Mouse (Mus musculus) limb, embryonic 12.5 days (tissue): Measurements from ENCODE around the gene Gm17606. TPM values are rescaled to one million over a fixed set of nuclear protein-coding genes. Genes with fewer than 3 reads are reported as not detected.

Source experiments
- ATAC-seq: fragments of 200-750 bp; cut with Nextera tagmentation; 2 replicates; pipeline ENCODE4 v1.8.0; 2017; ENCODE audit warnings: low read depth, moderate TSS enrichment; ENCODE audit not compliant: insufficient number of reproducible peaks, insufficient read depth, low FRiP score, low TSS enrichment
- H3K27ac ChIP-seq: fragments of 300-500 bp; sonication (generic); 2 replicates; pipeline ENCODE4 v1.5.1; 2016; ENCODE audit warnings: mild to moderate bottlenecking, moderate library complexity
- H3K27me3 ChIP-seq: fragments of 300-500 bp; sonication (generic); 2 replicates; pipeline ENCODE4 v1.6.1; 2016; ENCODE audit warnings: mild to moderate bottlenecking, moderate library complexity
- H3K36me3 ChIP-seq: fragments of 300-500 bp; sonication (generic); 2 replicates; pipeline ENCODE4 v1.6.1; 2016; ENCODE audit warnings: mild to moderate bottlenecking, moderate library complexity
- H3K4me1 ChIP-seq: fragments of 300-500 bp; sonication (generic); replicated peaks from 2 replicates; pipeline ENCODE4 v1.6.1; 2016
- H3K4me2 ChIP-seq: fragments of 300-500 bp; sonication (generic); 2 replicates; pipeline ENCODE4 v1.6.1; 2016; ENCODE audit warnings: mild to moderate bottlenecking, moderate library complexity
- H3K4me3 ChIP-seq: fragments of 300-500 bp; sonication (generic); replicated peaks from 2 replicates; pipeline ENCODE4 v1.5.1; 2016; ENCODE audit warnings: mild to moderate bottlenecking
- H3K9ac ChIP-seq: fragments of 300-500 bp; sonication (generic); replicated peaks from 2 replicates; pipeline ENCODE4 v1.6.1; 2016; ENCODE audit warnings: mild to moderate bottlenecking, moderate library complexity
- H3K9me3 ChIP-seq: fragments of 300-500 bp; sonication (generic); 2 replicates; pipeline ENCODE4 v1.6.1; 2016; ENCODE audit warnings: mild to moderate bottlenecking, moderate library complexity
- WGBS: fragments of 180-500 bp; shearing (Covaris S2); methylation state at CpG from one replicate; pipeline ENCODE4 v1.1.7; 2016; 5-methylcytosine and 5-hydroxymethylcytosine counted together
- polyA plus RNA-seq: library from polyadenylated mRNA; unstranded; fragments of >200 nt; fragmentation: Nextera tagmentation; extraction: Ambion mirVana; gene quantifications from 2 replicates; pipeline ENCODE4 v1.2.1, GENCODE M21; 2016

Gm17606 gene
- polyA plus RNA-seq, 1 experiment from 2014 or later = not detected

DNA sequence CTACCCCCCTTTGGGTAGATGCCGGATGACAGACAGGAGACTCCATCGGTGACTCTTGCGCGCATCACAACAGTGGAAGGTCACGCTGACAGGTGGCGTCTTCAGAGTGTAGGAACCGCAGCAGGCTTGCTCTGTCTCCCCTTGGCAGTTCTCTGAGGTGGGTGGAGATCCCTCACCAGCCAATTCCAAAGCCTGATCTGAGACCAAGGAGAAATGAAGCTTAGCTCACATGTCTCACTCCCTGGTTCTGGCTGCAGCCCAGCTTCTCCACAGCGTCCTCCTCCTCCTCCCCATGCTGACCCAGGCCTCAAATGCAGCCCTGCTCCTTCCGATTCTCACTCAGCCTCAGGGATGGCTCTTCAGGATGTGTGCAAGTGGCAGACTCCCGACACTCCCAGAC lies 15.8 kb upstream of the Gm17606 start:
- ATAC-seq = no peak
- Histone ChIP-seq H3K36me3 (peaks cover 4% of the 10 kb centered on the region; the same call in 1 of the 2 replicates), H3K4me3 (no peak overlapping the region), H3K9ac (no peak overlapping the region), H3K4me2 (no peak overlapping the region), H3K4me1 (no peaks in the 10 kb centered on the region), H3K27me3 (0 out of 2 replicates have a peak, but pooled peaks cover 6% of the 10 kb centered on the region), H3K9me3 (no peaks in the 10 kb centered on the region), H3K27ac (no peak overlapping the region)
- 79% methylated on average over 10 of the region's 10 CpGs for WGBS

DNA sequence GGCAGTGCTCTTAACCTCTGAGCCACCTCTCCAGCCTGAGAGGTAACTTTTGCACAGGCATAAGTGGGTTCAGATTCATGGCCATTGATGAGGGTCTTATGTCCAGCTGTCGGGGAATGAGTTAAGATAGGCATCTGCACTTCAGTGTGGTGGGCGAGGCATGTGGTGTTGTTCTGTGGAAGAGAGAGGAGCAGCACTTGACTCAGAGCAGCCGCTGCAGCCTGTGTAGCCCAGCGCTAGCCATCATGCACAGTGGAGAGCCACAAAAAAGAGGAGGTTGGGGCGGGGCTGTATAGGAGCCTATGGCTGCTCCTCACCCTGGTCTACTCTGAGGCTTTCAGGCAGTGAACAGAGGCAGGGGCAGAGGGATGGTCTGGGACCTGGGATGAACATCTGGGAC lies 12.6 kb upstream of the Gm17606 start:
- Histone ChIP-seq H3K36me3 (peaks cover 34% of the 10 kb centered on the region), H3K9ac (no peak overlapping the region), H3K27ac (no peak overlapping the region), H3K4me2 (no peak overlapping the region), H3K4me1 (no peaks in the 10 kb centered on the region), H3K9me3 (no peaks in the 10 kb centered on the region), H3K4me3 (no peak overlapping the region), H3K27me3 (0 out of 2 replicates have a peak, but pooled peaks cover 6% of the 10 kb centered on the region)
- 76% methylated on average over 5 of the region's 5 CpGs for WGBS
- no peak for ATAC-seq

DNA sequence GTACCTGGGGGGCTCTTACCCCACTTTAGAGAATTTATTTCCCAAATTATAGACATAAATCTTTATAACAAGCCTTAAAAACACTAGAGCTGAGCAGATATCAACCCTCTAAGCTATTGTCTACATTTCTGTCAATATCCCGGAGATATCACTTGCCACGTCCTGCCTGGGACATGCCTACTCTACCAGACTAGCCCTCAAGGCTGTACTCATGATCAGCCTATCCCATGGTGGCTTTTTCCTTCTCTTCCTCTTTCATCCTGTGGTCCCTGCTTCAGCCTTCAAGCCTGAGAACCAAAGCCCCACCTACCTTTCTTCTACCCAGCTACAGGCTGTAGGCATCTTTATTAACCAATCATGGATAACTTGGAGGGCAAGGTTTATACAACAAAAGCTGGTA lies 11.0 kb upstream of the Gm17606 start:
- H3K36me3 ChIP-seq = peaks cover 51% of the 10 kb centered on the region
- no peak for ATAC-seq
- WGBS = 90% methylated on average over 2 of the region's 2 CpGs

DNA sequence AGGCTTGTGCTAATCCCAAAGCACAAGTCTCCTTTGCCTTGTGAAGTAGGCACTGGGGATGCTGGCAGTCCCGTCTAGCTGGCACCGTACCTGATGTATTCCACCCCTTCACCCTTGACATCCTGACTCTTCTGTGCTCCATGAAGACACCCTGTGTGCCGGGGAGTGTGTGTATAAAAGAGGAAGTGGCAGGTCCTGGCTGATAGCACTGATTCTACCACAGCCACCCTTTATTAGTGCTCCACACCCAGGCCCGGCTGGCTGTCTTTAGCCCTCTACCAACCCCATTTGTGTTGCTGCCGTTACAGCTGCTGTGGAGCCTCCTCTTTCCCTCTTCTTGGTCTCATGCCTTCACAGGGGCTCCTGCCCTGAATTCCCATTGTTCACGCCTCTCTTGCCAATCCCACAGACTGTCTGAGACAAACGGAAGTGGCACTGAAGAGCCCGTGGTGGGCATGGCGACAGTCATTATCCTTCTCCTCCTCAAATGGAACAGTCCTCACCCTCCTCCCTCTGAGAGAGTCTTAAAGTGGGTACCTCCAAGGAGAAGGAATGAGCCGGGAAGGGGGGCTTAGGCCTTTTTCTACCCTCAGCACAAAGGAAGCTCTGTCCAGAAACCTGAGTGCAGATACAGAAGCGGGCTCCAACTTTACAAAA lies 10.0 kb upstream of the Gm17606 start:
- ATAC-seq = no peak
- Histone ChIP-seq H3K4me1 (no peaks in the 10 kb centered on the region), H3K9ac (no peak overlapping the region), H3K27me3 (0 out of 2 replicates have a peak, but pooled peaks cover under 1% of the 10 kb centered on the region), H3K27ac (peak overlapping the region; percentile 77), H3K9me3 (no peaks in the 10 kb centered on the region), H3K4me2 (no peak overlapping the region), H3K4me3 (no peak overlapping the region), H3K36me3 (peaks cover 58% of the 10 kb centered on the region)
- WGBS = 82% methylated on average over 11 of the region's 11 CpGs

More for the DNA sequence above, 11.0 kb upstream of the Gm17606 start:
- H3K4me3 ChIP-seq = no peak overlapping the region
- 0 out of 2 replicates have a peak, but pooled peaks cover 6% of the 10 kb centered on the region for H3K27me3 ChIP-seq
- no peaks in the 10 kb centered on the region for H3K4me1 ChIP-seq
- no peak overlapping the region for H3K27ac ChIP-seq
- no peak overlapping the region for H3K4me2 ChIP-seq
- H3K9ac ChIP-seq = no peak overlapping the region
- no peaks in the 10 kb centered on the region for H3K9me3 ChIP-seq

DNA sequence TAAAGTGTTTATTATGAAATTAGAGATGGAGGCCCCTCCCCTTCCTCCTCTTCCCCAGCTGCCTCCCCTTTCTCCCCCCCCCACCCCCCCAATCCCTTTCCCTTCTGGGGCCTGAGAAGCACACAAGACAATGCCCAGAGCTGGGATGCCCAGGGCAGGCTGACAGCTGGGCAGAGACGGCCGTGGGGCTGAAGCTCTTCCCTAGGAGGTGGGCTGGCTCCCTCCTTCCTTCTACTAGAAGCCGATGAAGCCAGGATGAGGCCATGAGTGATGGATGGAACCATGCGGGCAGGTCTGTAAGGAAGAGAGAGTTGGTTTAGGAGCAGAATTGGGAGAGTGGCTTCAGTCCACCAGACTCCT lies 9.5 kb upstream of the Gm17606 start:
- WGBS = 76% methylated on average over 3 of the region's 4 CpGs
- peak overlapping the region; percentile 69 for H3K27ac ChIP-seq
- no peak overlapping the region for H3K4me3 ChIP-seq
- no peak for ATAC-seq
- H3K36me3 ChIP-seq = peaks cover 63% of the 10 kb centered on the region
- H3K4me2 ChIP-seq = no peak overlapping the region
- no peaks in the 10 kb centered on the region for H3K27me3 ChIP-seq
- H3K4me1 ChIP-seq = no peaks in the 10 kb centered on the region
- no peak overlapping the region for H3K9ac ChIP-seq
- no peaks in the 10 kb centered on the region for H3K9me3 ChIP-seq

DNA sequence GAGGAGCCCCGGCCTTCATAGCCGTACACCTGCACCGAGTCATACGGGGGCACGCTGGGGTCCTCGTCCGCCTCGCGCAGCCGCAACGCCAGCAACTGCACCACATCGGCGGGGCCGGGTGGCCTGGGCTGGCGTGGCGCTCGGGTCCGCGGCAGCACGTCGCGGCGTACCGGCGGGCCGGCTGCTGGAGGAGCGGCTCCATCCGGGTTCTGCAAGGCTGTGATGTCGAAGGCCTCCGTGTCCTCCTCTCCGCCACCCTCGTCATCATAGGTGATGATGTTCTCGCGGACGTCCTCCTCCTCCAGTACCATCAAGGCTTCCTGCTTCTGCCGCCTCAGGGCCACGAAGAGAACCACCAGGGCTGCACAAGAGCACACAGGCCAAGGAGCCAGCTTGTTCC lies 8.5 kb upstream of the Gm17606 start:
- WGBS = 91% methylated on average over 37 of the region's 37 CpGs
- Histone ChIP-seq H3K4me2 (no peak overlapping the region), H3K9me3 (no peaks in the 10 kb centered on the region), H3K27ac (no peak overlapping the region), H3K4me3 (no peak overlapping the region), H3K27me3 (no peaks in the 10 kb centered on the region), H3K9ac (no peak overlapping the region), H3K4me1 (no peaks in the 10 kb centered on the region), H3K36me3 (peaks cover 73% of the 10 kb centered on the region)
- ATAC-seq = no peak

DNA sequence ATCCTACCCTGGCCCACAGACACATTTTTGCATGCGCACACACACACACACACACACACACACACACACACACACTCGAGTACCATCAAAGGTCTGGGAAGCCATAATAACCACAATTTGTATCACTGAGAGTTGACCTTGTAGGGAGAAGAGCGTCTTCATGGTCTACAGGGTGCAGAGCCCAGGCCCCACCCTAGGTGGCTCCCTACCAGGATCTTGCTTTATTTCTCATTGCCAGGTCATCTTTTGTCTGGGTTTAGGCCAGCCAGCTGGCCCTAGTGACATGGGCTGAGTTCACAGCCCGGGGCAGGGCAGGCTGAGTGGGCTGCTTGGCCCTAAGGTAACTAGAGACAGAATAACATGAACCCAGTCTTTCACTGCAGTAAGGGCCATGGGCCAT lies 6.6 kb upstream of the Gm17606 start:
- no peak overlapping the region for H3K27ac ChIP-seq
- WGBS = 87% methylated on average over 4 of the region's 4 CpGs
- H3K36me3 ChIP-seq = peaks cover 92% of the 10 kb centered on the region
- H3K4me2 ChIP-seq = no peak overlapping the region
- no peaks in the 10 kb centered on the region for H3K27me3 ChIP-seq
- no peak overlapping the region for H3K9ac ChIP-seq
- ATAC-seq = no peak
- H3K9me3 ChIP-seq = no peaks in the 10 kb centered on the region
- no peak overlapping the region for H3K4me3 ChIP-seq
- peaks cover 3% of the 10 kb centered on the region for H3K4me1 ChIP-seq

DNA sequence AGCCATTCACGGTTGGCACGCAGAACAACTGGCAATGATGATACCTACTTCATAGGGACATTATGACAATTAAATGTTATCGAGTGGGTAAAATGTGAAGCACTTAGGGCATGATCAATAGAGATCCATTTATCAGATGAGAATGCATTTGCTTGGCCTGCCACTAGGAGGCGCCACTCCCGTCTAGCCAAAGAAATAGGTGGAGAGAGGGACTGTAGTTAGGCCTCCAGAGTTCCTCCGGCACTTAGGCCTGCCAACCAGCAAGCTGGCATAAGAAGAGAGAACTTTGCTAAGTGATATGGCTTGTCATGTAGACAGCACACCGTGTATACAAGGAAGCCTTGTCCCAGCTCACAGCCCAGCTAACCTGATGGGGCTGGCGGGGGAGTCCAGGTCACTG lies 3.8 kb upstream of the Gm17606 start:
- Histone ChIP-seq H3K27me3 (no peaks in the 10 kb centered on the region), H3K4me3 (no peak overlapping the region), H3K36me3 (peaks cover 72% of the 10 kb centered on the region), H3K4me1 (peaks cover 18% of the 10 kb centered on the region), H3K9ac (no peak overlapping the region), H3K9me3 (no peaks in the 10 kb centered on the region), H3K27ac (no peak overlapping the region), H3K4me2 (no peak overlapping the region)
- ATAC-seq = no peak
- 55% methylated on average over 8 of the region's 8 CpGs for WGBS

DNA sequence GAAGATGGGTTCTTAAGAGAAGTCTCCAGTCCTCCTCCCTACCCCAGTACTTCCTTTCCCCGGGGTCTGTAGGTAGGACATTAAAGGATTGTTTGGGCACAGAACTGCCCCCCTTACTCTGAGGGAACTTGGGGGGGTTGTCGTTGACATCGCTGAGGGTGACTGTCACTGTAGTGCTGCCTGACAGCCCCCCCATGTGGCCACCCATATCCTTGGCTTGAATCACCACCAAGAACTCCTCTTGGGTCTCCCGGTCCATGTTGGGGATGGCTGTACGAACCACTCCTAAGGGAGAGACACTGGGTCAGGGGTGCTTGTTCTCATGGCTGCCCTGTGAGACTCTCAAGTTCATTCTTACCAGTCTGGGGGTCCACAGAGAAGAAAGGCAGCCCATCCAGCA lies 2.5 kb upstream of the Gm17606 start:
- 0 out of 2 replicates have a peak overlapping the region, but pooled peaks have one; percentile 12 for H3K9ac ChIP-seq

DNA sequence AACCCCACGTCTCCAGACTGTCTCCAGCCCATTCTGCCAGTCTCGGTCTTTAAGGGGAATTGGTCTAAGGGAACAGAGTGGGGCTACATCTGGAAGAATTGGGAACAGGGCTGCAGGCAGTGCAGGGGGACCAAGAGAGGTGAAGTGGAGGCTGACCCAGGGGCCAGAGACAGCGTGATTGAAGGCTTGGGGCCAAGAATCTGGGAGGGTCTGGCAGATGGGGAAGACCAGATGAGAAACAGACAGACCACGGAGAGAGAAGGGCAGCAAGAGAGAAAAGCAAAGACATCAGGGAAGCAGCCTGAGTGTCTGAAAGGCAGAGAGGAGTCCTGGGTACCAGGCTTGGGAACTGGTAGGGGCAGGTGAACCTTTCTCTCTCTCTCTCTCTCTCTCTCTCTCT lies 631 bp upstream of the Gm17606 start:
- Histone ChIP-seq H3K4me2 (peak overlapping the region; percentile 95), H3K9ac (peak overlapping the region; percentile 90), H3K4me3 (peak overlapping the region; percentile 81), H3K4me1 (peaks cover 18% of the 10 kb centered on the region), H3K27me3 (no peaks in the 10 kb centered on the region), H3K9me3 (no peaks in the 10 kb centered on the region), H3K27ac (0 out of 2 replicates have a peak overlapping the region, but pooled peaks have one; percentile 29), H3K36me3 (peaks cover 71% of the 10 kb centered on the region)
- ATAC-seq = no peak
- WGBS = 4% methylated on average over 4 of the region's 4 CpGs

More for the DNA sequence above, 2.5 kb upstream of the Gm17606 start:
- WGBS = 86% methylated on average over 5 of the region's 5 CpGs
- no peak overlapping the region for H3K4me2 ChIP-seq
- no peak for ATAC-seq
- H3K27me3 ChIP-seq = no peaks in the 10 kb centered on the region
- peaks cover 71% of the 10 kb centered on the region for H3K36me3 ChIP-seq
- H3K4me1 ChIP-seq = peaks cover 18% of the 10 kb centered on the region
- no peak overlapping the region for H3K27ac ChIP-seq
- H3K9me3 ChIP-seq = no peaks in the 10 kb centered on the region
- H3K4me3 ChIP-seq = 0 out of 2 replicates have a peak overlapping the region, but pooled peaks have one; percentile 4

DNA sequence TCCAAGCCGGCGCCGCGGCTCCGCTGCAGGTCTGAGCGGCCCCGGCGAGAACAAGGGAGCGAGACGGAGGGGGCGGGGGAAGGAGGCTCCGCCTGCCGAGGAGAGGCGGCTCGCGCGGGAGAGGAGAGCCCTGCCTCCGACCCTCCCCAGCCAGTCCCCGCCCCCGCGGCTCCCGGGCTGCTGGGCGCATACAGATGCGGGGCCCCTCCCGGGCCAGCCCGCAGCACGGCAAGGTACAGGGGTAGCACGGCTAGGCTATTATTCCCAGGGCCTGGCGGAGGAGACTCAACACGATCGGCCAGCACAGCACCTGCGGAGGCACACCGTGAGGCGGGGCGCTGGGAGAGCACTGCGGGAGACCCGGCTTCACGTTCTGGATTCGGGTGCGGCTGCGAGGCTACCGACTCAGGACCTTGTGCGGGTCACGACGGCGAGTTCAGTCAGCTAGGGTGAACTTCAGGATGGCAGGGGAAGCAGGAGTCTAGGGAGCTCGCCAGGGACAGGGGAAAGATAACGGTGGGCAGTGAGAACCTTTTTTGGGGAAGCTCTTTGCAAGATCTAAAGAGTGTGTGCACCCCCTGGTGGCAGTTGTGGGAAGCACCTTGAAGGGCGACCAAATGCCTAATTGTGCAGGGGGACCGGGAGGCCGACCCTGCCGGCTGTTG lies 685 bp downstream of the Gm17606 start, which contains the start of gene Cdh24:
Cdh24 (minus strand) TSS at position 60 of the 665 bp plus-strand sequence.
- Histone ChIP-seq H3K4me2 (peak within 1 kb of the TSS; percentile 95), H3K9me3 (no peaks in the 10 kb centered on the region), H3K27me3 (no peaks in the 10 kb centered on the region), H3K36me3 (peaks cover 73% of the 10 kb centered on the region), H3K27ac (peak within 1 kb of the TSS; percentile 90), H3K9ac (peak within 1 kb of the TSS; percentile 90), H3K4me1 (peaks cover 18% of the 10 kb centered on the region), H3K4me3 (peak within 1 kb of the TSS; percentile 81)
- ATAC-seq = peak; percentile 92
- WGBS = under 1% methylated on average over 50 of the region's 52 CpGs
